Mouse (Mus musculus) left cerebral cortex, adult 9 months (tissue): ENCODE results near the gene Cyp2b10.
"Not testable (repeated sequence)": the region's sequence is repeated elsewhere in the genome, so short reads cannot be mapped to it uniquely, and the experiment has no call there.

ENCODE experiments used
- DNase-seq, 2 experiments: peaks; one replicate each; pipeline ENCODE4 v3.0.0; 2022; ENCODE audit warnings: low spot score in 2 of 2

The Cyp2b10 gene

GRCm38 (mm10) chr7:25916116-25916515 is 18.7 kb downstream of the Cyp2b10 start:
- no peak for DNase-seq

DNA sequence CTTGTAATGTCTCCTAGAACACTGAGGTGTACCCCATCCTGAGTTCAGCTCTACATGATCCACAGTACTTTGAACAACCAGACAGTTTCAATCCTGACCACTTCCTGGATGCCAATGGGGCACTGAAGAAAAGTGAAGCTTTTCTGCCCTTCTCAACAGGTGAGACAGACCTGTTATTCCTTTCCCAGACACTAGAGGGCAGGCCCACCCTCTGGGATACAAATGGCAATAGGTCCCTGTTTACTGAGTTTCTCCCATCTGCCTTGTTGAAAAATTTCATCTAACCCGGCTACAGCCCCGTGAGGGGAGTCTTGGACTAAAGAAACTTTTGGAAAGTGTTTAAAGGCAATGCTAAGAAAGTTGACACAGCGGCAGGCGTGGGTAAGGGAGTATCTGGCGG is 19.9 kb downstream of the Cyp2b10 start:
- not testable (repeated sequence) for DNase-seq

DNA sequence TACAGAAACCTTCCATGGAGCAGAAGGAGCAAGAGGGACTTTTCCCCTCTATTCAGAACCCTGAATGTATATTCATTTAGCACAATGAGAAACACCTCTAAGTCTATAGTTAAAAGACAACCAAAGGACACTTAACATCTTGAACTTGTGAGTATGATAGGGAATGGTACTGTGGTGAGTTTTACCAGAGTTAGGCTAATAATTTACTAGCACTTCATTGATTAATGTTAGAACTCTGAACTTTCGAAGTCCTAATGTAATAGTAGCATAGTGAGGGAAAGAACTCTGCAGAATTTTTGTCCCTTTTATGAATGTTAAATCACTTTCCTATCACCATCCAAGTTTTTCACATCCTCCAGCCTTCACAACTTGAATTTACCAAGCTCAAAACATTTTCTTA is 22.0 kb downstream of the Cyp2b10 start:
- no peak for DNase-seq

DNA sequence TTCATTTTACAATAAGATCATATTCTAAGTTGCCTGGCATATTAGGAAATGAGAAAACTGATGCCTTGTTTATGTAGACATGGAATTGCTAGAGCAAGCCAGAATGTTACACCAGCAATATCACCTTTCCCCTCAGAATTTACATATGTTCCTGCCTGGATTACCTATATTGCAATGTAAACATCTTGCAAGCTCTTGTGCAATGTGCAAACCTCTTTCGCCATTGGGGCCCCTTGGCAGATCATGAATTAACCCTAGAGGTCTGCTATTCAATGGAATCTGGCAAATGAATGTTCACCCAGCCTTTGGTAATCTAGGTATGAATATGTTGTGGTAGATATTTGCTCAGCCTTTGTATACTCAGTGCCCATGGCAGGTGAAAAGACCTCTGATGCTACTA is 47.9 kb downstream of the Cyp2b10 start:
- DNase-seq, result no peak
